Mouse (Mus musculus) kidney, adult 2 months (tissue): Measurements from ENCODE around the gene Gm11077.

ENCODE experiments used
- CTCF ChIP-seq: fragments of 200-500 bp; conservative IDR thresholded peaks from 2 replicates; pipeline ENCODE4 v1.5.1; 2011; ENCODE audit warnings: low read depth, mild to moderate bottlenecking, control low read depth, low read length, moderate library complexity, mixed read lengths; ENCODE audit not compliant: insufficient read depth, insufficient read length
- POLR2A ChIP-seq: fragments of 200-500 bp; IDR thresholded peaks from one replicate; pipeline ENCODE4 v1.6.1; 2011; ENCODE audit warnings: low read depth, low read length, control low read depth

- TF ChIP-seq POLR2A: no peak
- TF ChIP-seq CTCF: no peak
These were observed 7.0 kb upstream of the Gm11077 start for GRCm38 (mm10) chr6:140722058-140722457.
